Mouse (Mus musculus) heart, postnatal 0 days (tissue): Measurements from ENCODE around the gene Fam177a. TPM values are rescaled to one million over a fixed set of nuclear protein-coding genes. Genes with fewer than 3 reads are reported as not detected.
A peak's percentile ranks its signal among the peaks of the same experiment; 100 is the strongest.
"Not testable (repeated sequence)": the region's sequence is repeated elsewhere in the genome, so short reads cannot be mapped to it uniquely, and the experiment has no call there.

Experiments
- ATAC-seq: fragments of 200-750 bp; cut with Nextera tagmentation; 2 replicates; pipeline ENCODE4 v1.8.0; 2017; ENCODE audit warnings: low read depth, moderate number of reproducible peaks, moderate library complexity; ENCODE audit not compliant: insufficient read depth
- DNase-seq: peaks from one replicate; pipeline ENCODE4 v3.0.0-alpha.2; 2016; ENCODE audit warnings: low spot score
- H3K27ac ChIP-seq: fragments of 300-500 bp; sonication (generic); 2 replicates; pipeline ENCODE4 v1.5.1; 2014; ENCODE audit warnings: low read depth, mild to moderate bottlenecking
- H3K27me3 ChIP-seq: fragments of 300-500 bp; sonication (generic); 2 replicates; pipeline ENCODE4 v1.6.1; 2014; ENCODE audit warnings: low read length, mixed read lengths; ENCODE audit not compliant: control insufficient read depth, insufficient read depth
- H3K36me3 ChIP-seq: fragments of 300-500 bp; sonication (generic); replicated peaks from 2 replicates; pipeline ENCODE4 v1.6.1; 2014; ENCODE audit warnings: low read length, mixed read lengths; ENCODE audit not compliant: control insufficient read depth, insufficient read depth
- H3K4me1 ChIP-seq: fragments of 300-500 bp; sonication (generic); 2 replicates; pipeline ENCODE4 v1.6.1; 2014; ENCODE audit warnings: antibody characterized with exemption; ENCODE audit not compliant: control insufficient read depth, insufficient read depth
- H3K4me2 ChIP-seq: fragments of 300-500 bp; sonication (generic); 2 replicates; pipeline ENCODE4 v1.6.1; 2014; ENCODE audit warnings: low read depth, mild to moderate bottlenecking, low read length, moderate library complexity
- H3K4me3 ChIP-seq: fragments of 300-500 bp; sonication (generic); 2 replicates; pipeline ENCODE4 v1.5.1; 2014; ENCODE audit warnings: low read depth, low read length
- H3K9ac ChIP-seq: fragments of 300-500 bp; sonication (generic); replicated peaks from 2 replicates; pipeline ENCODE4 v1.6.1; 2014; ENCODE audit warnings: low read depth, low read length, mixed read lengths
- H3K9me3 ChIP-seq: fragments of 300-500 bp; sonication (generic); replicated peaks from 2 replicates; pipeline ENCODE4 v1.6.1; 2016; ENCODE audit warnings: low read length; ENCODE audit not compliant: control insufficient read depth
- WGBS: fragments of 180-500 bp; shearing (Covaris S2); extraction: QIAGEN DNeasy Blood & Tissue Kit; methylation state at CpG from one replicate; pipeline ENCODE4 v1.1.7; 2014; 5-methylcytosine and 5-hydroxymethylcytosine counted together
- polyA plus RNA-seq: library from polyadenylated mRNA; unstranded; fragments of >200 nt; fragmentation: Nextera tagmentation; extraction: Ambion mirVana; gene quantifications from 2 replicates; pipeline ENCODE4 v1.2.1, GENCODE M21; 2015
- total RNA-seq: library from RNA; depleted of rRNA; stranded (reverse); fragments of >200 nt; gene quantifications from 2 replicates; pipeline ENCODE4 v1.2.3, GENCODE M21; 2014; ENCODE audit warnings: low replicate concordance

Fam177a gene
- total and polyA plus RNA-seq, 2 experiments from 2014 or later, result 9.2 to 22.5 TPM

GRCm38 (mm10) chr12:55135540-55135939 is 11.3 kb downstream of the Fam177a start:
- not testable (repeated sequence) for H3K9ac ChIP-seq, H3K9me3 ChIP-seq, H3K27ac ChIP-seq, H3K36me3 ChIP-seq, H3K4me1 ChIP-seq, H3K4me2 ChIP-seq, DNase-seq, ATAC-seq, H3K4me3 ChIP-seq, H3K27me3 ChIP-seq
- WGBS, result no CpG with 5 or more reads among the region's 6 CpGs

DNA sequence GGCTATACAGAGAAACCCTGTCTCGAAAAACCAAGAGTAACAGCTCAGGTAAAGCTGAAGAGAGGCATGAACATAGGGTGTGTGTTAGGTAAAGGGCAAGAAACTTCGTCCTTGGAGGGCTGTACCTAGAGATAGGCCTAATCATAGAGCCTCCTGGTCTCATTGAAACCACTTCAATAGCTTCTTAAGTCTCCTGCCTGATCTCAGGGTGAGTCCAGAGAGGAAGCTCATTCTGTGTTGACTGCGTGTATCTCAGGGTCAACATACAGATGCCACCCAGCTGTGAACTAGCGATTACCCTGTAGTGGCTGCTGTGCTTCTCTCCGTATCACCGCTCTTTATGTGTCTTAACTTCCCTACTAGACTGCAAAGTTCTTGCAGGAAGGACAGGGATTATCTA is 13.6 kb downstream of the Fam177a start:
- no CpG with 5 or more reads among the region's 6 CpGs for WGBS
- H3K36me3 ChIP-seq, ATAC-seq, H3K9me3 ChIP-seq, H3K27me3 ChIP-seq, H3K4me1 ChIP-seq, H3K4me3 ChIP-seq, H3K9ac ChIP-seq, H3K27ac ChIP-seq, DNase-seq, H3K4me2 ChIP-seq: not testable (repeated sequence)

- peak; percentile 97 for ATAC-seq
- H3K27ac ChIP-seq, H3K36me3 ChIP-seq, H3K9me3 ChIP-seq, H3K9ac ChIP-seq, H3K27me3 ChIP-seq, H3K4me2 ChIP-seq, H3K4me1 ChIP-seq, DNase-seq: not testable (repeated sequence)
- no CpG with 5 or more reads among the region's 57 CpGs for WGBS
- peak within 1 kb of the TSS; percentile 29; the same call in 1 of the 2 replicates for H3K4me3 ChIP-seq
These were observed 30.5 kb downstream of the Fam177a start, which contains the start of gene Srp54b for GRCm38 (mm10) chr12:55154559-55155448. Srp54b (plus strand) TSS chr12:55155104.

DNA sequence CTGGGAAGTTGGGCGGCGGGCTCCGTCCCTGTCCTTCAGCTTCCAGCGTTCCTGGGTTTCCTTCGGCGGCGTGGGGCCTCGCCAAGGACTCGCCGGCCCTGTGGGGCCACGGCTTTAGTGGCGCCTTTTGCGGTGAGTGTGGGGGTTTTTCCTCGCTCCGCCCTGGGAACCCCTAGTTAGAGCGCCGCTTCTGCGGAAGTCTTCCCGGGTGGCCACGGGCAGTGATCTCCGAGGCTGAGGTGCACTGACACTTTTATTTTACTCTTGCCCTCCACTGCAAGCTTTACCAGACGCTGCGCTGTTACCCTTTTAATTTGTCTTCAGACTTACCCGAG is 31.1 kb downstream of the Fam177a start:
- DNase-seq, H3K4me2 ChIP-seq, H3K36me3 ChIP-seq, H3K27me3 ChIP-seq, H3K27ac ChIP-seq, H3K9me3 ChIP-seq, H3K9ac ChIP-seq, H3K4me1 ChIP-seq: not testable (repeated sequence)
- peak; percentile 40; the same call in 1 of the 2 replicates for ATAC-seq
- peak overlapping the region; percentile 29; the same call in 1 of the 2 replicates for H3K4me3 ChIP-seq
- 0% methylated on average over 8 of the region's 24 CpGs for WGBS

DNA sequence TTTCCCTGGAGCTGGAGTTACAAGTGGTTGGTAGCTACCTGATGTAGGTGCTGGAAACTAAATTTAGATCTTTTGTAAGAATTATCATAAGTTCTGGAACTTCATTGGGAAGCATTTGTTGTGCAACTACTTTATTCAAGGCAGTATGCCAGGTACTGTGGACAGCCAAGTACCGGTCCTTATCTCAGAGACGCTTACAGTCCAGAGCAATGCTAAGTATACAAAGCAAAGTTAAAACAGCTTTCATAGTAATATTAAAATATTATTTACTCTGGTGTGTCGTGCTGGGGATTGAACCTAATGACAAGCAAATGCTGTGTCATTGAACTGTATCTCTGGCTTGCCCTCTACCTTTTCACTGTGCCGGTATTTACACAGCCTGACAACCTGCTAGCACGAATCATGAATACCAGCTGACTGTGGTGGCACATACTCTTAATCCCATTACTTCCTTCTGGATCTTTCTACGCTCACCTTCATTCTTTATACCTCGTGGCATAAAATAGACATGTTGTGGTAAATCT is 42.8 kb downstream of the Fam177a start:
- not testable (repeated sequence) for ATAC-seq
- no CpG with 5 or more reads among the region's 7 CpGs for WGBS

GRCm38 (mm10) chr12:55187686-55188085 is 63.4 kb downstream of the Fam177a start:
- no CpG with 5 or more reads among the region's 8 CpGs for WGBS
- not testable (repeated sequence) for H3K9me3 ChIP-seq, ATAC-seq, H3K4me1 ChIP-seq, DNase-seq, H3K36me3 ChIP-seq, H3K9ac ChIP-seq, H3K27ac ChIP-seq, H3K27me3 ChIP-seq, H3K4me2 ChIP-seq, H3K4me3 ChIP-seq

More for the DNA sequence above, 42.8 kb downstream of the Fam177a start:
- not testable (repeated sequence) for H3K9ac ChIP-seq, H3K4me1 ChIP-seq, H3K9me3 ChIP-seq, H3K4me2 ChIP-seq, H3K36me3 ChIP-seq, H3K27ac ChIP-seq, DNase-seq, H3K27me3 ChIP-seq, H3K4me3 ChIP-seq

DNA sequence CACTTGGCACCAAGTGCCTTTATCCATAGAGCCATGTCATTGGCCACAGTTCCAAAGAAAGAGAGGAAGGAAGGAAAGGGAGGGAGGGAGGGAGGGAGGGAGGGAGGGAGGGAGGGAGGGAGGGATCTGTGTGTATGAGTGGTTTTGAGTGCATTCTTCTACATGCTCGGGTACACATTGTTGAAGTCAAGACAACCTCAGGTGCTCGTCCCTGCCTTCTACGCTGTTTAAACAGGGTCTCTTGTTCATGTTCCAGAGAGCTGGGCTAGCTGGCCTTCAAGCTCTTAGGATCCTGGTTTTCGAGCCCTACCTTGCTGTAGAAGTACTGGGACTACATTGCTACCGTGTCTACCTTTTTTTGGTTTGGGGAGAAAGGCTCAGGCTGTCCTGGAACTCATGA is 64.9 kb downstream of the Fam177a start:
- not testable (repeated sequence) for H3K36me3 ChIP-seq, H3K27me3 ChIP-seq, H3K9ac ChIP-seq, H3K27ac ChIP-seq, H3K4me3 ChIP-seq, H3K9me3 ChIP-seq, H3K4me2 ChIP-seq, H3K4me1 ChIP-seq, ATAC-seq, DNase-seq
- no CpG with 5 or more reads among the region's 5 CpGs for WGBS
